Mouse (Mus musculus): ENCODE data around the gene Ldlrap1. TPM values are rescaled to one million over a fixed set of nuclear protein-coding genes. Genes with fewer than 3 reads are reported as not detected.
A peak's percentile ranks its signal among the peaks of the same experiment; 100 is the strongest.

Gene Ldlrap1
- polyA plus RNA-seq, 1 experiment from 2014 or later, result 14.5 TPM

GRCm38 (mm10) chr4:134724974-134725373 lies 42.9 kb downstream of the Ldlrap1 start:
- no peaks in the 10 kb centered on the region for H3K27me3 ChIP-seq (ENCODE audit: control insufficient read depth, insufficient read depth, low read length)
- no peak overlapping the region for H3K27ac ChIP-seq (replicated peaks; ENCODE audit: low read depth, low read length)
- H3K4me2 ChIP-seq (ENCODE audit: low read depth, severe bottlenecking), result no peak overlapping the region
- DNase-seq (ENCODE audit: low spot score) (no peak), ATAC-seq (ENCODE audit: insufficient number of reproducible peaks, low FRiP score, low TSS enrichment, low read depth) (no peak)
- H3K9me3 ChIP-seq (ENCODE audit: control insufficient read depth, low read length), result no peaks in the 10 kb centered on the region
- H3K4me1 ChIP-seq (ENCODE audit: control insufficient read depth, insufficient read depth, low read length), result no peaks in the 10 kb centered on the region; the same call in 1 of the 2 replicates
- H3K9ac ChIP-seq (ENCODE audit: low read length), result no peak overlapping the region
- 64% methylated on average over 4 of the region's 4 CpGs for WGBS
- no peak overlapping the region for H3K4me3 ChIP-seq (ENCODE audit: low read depth, low read length)
- H3K36me3 ChIP-seq (ENCODE audit: control insufficient read depth, insufficient read depth, low read length), result no peaks in the 10 kb centered on the region

- Histone ChIP-seq H3K9me3 (ENCODE audit: control insufficient read depth, low read length) (no peaks in the 10 kb centered on the region), H3K27me3 (ENCODE audit: control insufficient read depth, insufficient read depth, low read length) (no peaks in the 10 kb centered on the region), H3K27ac (replicated peaks; ENCODE audit: low read depth, low read length) (no peak overlapping the region), H3K4me1 (ENCODE audit: control insufficient read depth, insufficient read depth, low read length) (no peaks in the 10 kb centered on the region), H3K4me2 (ENCODE audit: low read depth, severe bottlenecking) (no peak overlapping the region), H3K4me3 (ENCODE audit: low read depth, low read length) (no peak overlapping the region), H3K9ac (ENCODE audit: low read length) (no peak overlapping the region), H3K36me3 (ENCODE audit: control insufficient read depth, insufficient read depth, low read length) (no peaks in the 10 kb centered on the region)
- ATAC-seq (ENCODE audit: insufficient number of reproducible peaks, low FRiP score, low TSS enrichment, low read depth), result no peak
- 89% methylated on average over 3 of the region's 3 CpGs for WGBS
- DNase-seq (ENCODE audit: low spot score), result no peak
Observed at GRCm38 (mm10) chr4:134723251-134723650, 44.6 kb downstream of the Ldlrap1 start.

DNA sequence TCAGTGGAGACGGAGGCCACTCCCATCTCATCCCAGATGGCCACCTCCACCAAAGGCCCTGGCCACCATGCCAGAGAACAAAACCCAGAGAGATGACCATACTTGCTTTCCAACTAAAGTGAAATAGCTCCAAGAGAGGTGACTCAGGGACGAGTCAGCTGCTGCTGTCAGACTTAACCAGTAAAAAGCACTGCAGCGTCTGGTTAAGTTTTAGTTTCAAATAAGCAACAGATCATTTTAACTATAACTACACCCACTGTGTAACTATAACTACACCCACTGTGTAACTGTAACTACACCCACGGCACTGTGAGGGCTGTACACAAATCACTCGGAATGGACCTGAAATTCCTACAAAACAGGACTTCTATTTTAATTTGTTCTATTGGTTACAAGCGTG lies 46.7 kb downstream of the Ldlrap1 start:
- Histone ChIP-seq H3K9ac (ENCODE audit: low read length) (no peak overlapping the region), H3K36me3 (ENCODE audit: control insufficient read depth, insufficient read depth, low read length) (no peaks in the 10 kb centered on the region), H3K9me3 (ENCODE audit: control insufficient read depth, low read length) (no peaks in the 10 kb centered on the region), H3K27ac (replicated peaks; ENCODE audit: low read depth, low read length) (no peak overlapping the region), H3K4me1 (ENCODE audit: control insufficient read depth, insufficient read depth, low read length) (no peaks in the 10 kb centered on the region), H3K4me3 (ENCODE audit: low read depth, low read length) (no peak overlapping the region), H3K4me2 (ENCODE audit: low read depth, severe bottlenecking) (no peak overlapping the region), H3K27me3 (ENCODE audit: control insufficient read depth, insufficient read depth, low read length) (no peaks in the 10 kb centered on the region)
- ATAC-seq (ENCODE audit: insufficient number of reproducible peaks, low FRiP score, low TSS enrichment, low read depth) (no peak), DNase-seq (ENCODE audit: low spot score) (no peak)
- 87% methylated on average over 6 of the region's 6 CpGs for WGBS

GRCm38 (mm10) chr4:134720371-134720770 lies 47.5 kb downstream of the Ldlrap1 start:
- no peaks in the 10 kb centered on the region for H3K36me3 ChIP-seq (ENCODE audit: control insufficient read depth, insufficient read depth, low read length)
- DNase-seq (ENCODE audit: low spot score), result no peak
- H3K4me1 ChIP-seq (ENCODE audit: control insufficient read depth, insufficient read depth, low read length), result no peaks in the 10 kb centered on the region
- no peak for ATAC-seq (ENCODE audit: insufficient number of reproducible peaks, low FRiP score, low TSS enrichment, low read depth)
- no peak overlapping the region for H3K27ac ChIP-seq (replicated peaks; ENCODE audit: low read depth, low read length)
- no peak overlapping the region for H3K9ac ChIP-seq (ENCODE audit: low read length)
- H3K4me2 ChIP-seq (ENCODE audit: low read depth, severe bottlenecking), result no peak overlapping the region
- H3K27me3 ChIP-seq (ENCODE audit: control insufficient read depth, insufficient read depth, low read length), result no peaks in the 10 kb centered on the region
- H3K4me3 ChIP-seq (ENCODE audit: low read depth, low read length), result no peak overlapping the region
- no peaks in the 10 kb centered on the region for H3K9me3 ChIP-seq (ENCODE audit: control insufficient read depth, low read length)
- 71% methylated on average over 3 of the region's 3 CpGs for WGBS

GRCm38 (mm10) chr4:134719489-134719888 lies 48.3 kb downstream of the Ldlrap1 start:
- no peak overlapping the region for H3K9ac ChIP-seq (ENCODE audit: low read length)
- H3K9me3 ChIP-seq (ENCODE audit: control insufficient read depth, low read length), result no peaks in the 10 kb centered on the region
- no peaks in the 10 kb centered on the region for H3K4me1 ChIP-seq (ENCODE audit: control insufficient read depth, insufficient read depth, low read length)
- DNase-seq (ENCODE audit: low spot score) (no peak), ATAC-seq (ENCODE audit: insufficient number of reproducible peaks, low FRiP score, low TSS enrichment, low read depth) (no peak)
- H3K4me3 ChIP-seq (ENCODE audit: low read depth, low read length), result no peak overlapping the region
- WGBS, result 77% methylated on average over 8 of the region's 8 CpGs
- no peaks in the 10 kb centered on the region for H3K36me3 ChIP-seq (ENCODE audit: control insufficient read depth, insufficient read depth, low read length)
- no peak overlapping the region for H3K27ac ChIP-seq (replicated peaks; ENCODE audit: low read depth, low read length)
- no peak overlapping the region for H3K4me2 ChIP-seq (ENCODE audit: low read depth, severe bottlenecking)
- no peaks in the 10 kb centered on the region for H3K27me3 ChIP-seq (ENCODE audit: control insufficient read depth, insufficient read depth, low read length)

DNA sequence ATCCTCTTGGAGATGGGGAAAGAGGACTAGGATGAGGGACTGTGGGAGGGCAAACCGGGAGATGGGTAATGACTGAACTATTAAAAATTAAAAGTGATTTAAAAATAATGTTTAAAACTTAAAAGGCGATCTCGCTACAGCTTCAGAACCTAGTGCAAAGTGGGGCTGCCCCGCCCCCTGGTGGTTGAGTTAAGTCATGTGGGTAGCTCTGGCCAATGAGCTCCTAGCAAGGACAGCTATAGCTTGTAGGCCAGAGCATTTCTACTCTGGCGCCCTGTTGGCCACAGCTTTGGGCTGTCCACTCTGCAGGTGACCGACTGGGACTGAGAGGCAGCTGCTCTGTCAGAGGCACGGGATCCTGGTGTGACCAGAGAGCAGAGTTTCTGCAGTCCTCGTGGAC lies 53.9 kb downstream of the Ldlrap1 start:
- Histone ChIP-seq H3K9ac (ENCODE audit: low read length) (no peak overlapping the region), H3K4me3 (ENCODE audit: low read depth, low read length) (no peak overlapping the region)

DNA sequence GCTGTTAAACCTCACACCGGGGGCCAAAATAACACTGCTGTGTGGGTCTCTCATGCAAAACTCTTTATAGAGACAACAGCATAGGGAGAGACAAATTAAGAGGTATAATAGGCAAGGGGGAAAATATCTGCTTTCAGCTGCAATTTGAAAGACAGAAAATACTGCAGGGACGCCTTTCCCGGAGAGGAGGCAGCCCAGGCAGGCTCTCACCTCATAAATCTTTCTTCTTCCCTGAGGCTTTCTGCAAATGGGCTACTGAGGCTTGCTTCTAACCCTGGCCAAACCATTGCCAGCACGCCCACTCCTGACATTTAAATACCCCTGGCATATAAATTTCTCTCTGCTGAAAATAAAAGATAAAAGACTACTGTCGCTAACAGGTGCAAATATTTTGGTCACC lies 62.5 kb downstream of the Ldlrap1 start:
- no peak overlapping the region for H3K27ac ChIP-seq (replicated peaks; ENCODE audit: low read depth, low read length)

More for the DNA sequence above, 53.9 kb downstream of the Ldlrap1 start:
- Histone ChIP-seq H3K27me3 (ENCODE audit: control insufficient read depth, insufficient read depth, low read length) (no peaks in the 10 kb centered on the region), H3K27ac (replicated peaks; ENCODE audit: low read depth, low read length) (no peak overlapping the region), H3K4me2 (ENCODE audit: low read depth, severe bottlenecking) (no peak overlapping the region), H3K9me3 (ENCODE audit: control insufficient read depth, low read length) (no peaks in the 10 kb centered on the region), H3K36me3 (ENCODE audit: control insufficient read depth, insufficient read depth, low read length) (no peaks in the 10 kb centered on the region), H3K4me1 (ENCODE audit: control insufficient read depth, insufficient read depth, low read length) (no peaks in the 10 kb centered on the region)
- 7% methylated on average over 8 of the region's 8 CpGs for WGBS
- peak; percentile 65; the same call in 1 of the 2 replicates for ATAC-seq (ENCODE audit: insufficient number of reproducible peaks, low FRiP score, low TSS enrichment, low read depth)
- DNase-seq (ENCODE audit: low spot score), result peak; percentile 87

GRCm38 (mm10) chr4:134704590-134704989 lies 63.2 kb downstream of the Ldlrap1 start:
- ATAC-seq (ENCODE audit: insufficient number of reproducible peaks, low FRiP score, low TSS enrichment, low read depth), result peak; percentile 41; the same call in 1 of the 2 replicates
- H3K27ac ChIP-seq (replicated peaks; ENCODE audit: low read depth, low read length), result no peak overlapping the region

More for the DNA sequence above, 62.5 kb downstream of the Ldlrap1 start:
- Histone ChIP-seq H3K4me1 (ENCODE audit: control insufficient read depth, insufficient read depth, low read length) (peaks cover 14% of the 10 kb centered on the region), H3K27me3 (ENCODE audit: control insufficient read depth, insufficient read depth, low read length) (peaks cover 17% of the 10 kb centered on the region), H3K9me3 (ENCODE audit: control insufficient read depth, low read length) (no peaks in the 10 kb centered on the region), H3K4me3 (ENCODE audit: low read depth, low read length) (no peak overlapping the region), H3K36me3 (ENCODE audit: control insufficient read depth, insufficient read depth, low read length) (no peaks in the 10 kb centered on the region), H3K4me2 (ENCODE audit: low read depth, severe bottlenecking) (peak overlapping the region; percentile 98; the same call in 1 of the 2 replicates), H3K9ac (ENCODE audit: low read length) (no peak overlapping the region)
- peak; percentile 43 for DNase-seq (ENCODE audit: low spot score)
- ATAC-seq (ENCODE audit: insufficient number of reproducible peaks, low FRiP score, low TSS enrichment, low read depth), result no peak
- WGBS, result 21% methylated on average over 5 of the region's 5 CpGs

More at GRCm38 (mm10) chr4:134704590-134704989, 63.2 kb downstream of the Ldlrap1 start:
- Histone ChIP-seq H3K4me1 (ENCODE audit: control insufficient read depth, insufficient read depth, low read length) (peaks cover 14% of the 10 kb centered on the region), H3K4me2 (ENCODE audit: low read depth, severe bottlenecking) (peak overlapping the region; percentile 98), H3K27me3 (ENCODE audit: control insufficient read depth, insufficient read depth, low read length) (peaks cover 17% of the 10 kb centered on the region), H3K9ac (ENCODE audit: low read length) (peak overlapping the region; percentile 9), H3K4me3 (ENCODE audit: low read depth, low read length) (peak overlapping the region; percentile 43), H3K36me3 (ENCODE audit: control insufficient read depth, insufficient read depth, low read length) (no peaks in the 10 kb centered on the region), H3K9me3 (ENCODE audit: control insufficient read depth, low read length) (no peaks in the 10 kb centered on the region)
- WGBS, result under 1% methylated on average over 20 of the region's 21 CpGs
- DNase-seq (ENCODE audit: low spot score), result no peak

All from limb, embryonic 11.5 days (tissue).